Mouse (Mus musculus) heart, adult 2 months (tissue): ENCODE results near the gene Arhgef18.

Experiments used
- CTCF ChIP-seq: fragments of 200-600 bp; IDR thresholded peaks from 2 replicates; pipeline ENCODE4 v1.8.1; 2022; ENCODE audit warnings: antibody characterized with exemption, mild to moderate bottlenecking, moderate library complexity
- EP300 ChIP-seq: fragments of 200-500 bp; IDR thresholded peaks from 2 replicates; pipeline ENCODE4 v1.6.1; 2011; ENCODE audit warnings: low read depth, low read length, control low read depth; ENCODE audit not compliant: insufficient read depth
- POLR2A ChIP-seq: fragments of 200-500 bp; IDR thresholded peaks from 2 replicates; pipeline ENCODE4 v1.6.1; 2011; ENCODE audit warnings: mild to moderate bottlenecking, low read depth, low read length, control low read depth; ENCODE audit not compliant: insufficient read depth

DNA sequence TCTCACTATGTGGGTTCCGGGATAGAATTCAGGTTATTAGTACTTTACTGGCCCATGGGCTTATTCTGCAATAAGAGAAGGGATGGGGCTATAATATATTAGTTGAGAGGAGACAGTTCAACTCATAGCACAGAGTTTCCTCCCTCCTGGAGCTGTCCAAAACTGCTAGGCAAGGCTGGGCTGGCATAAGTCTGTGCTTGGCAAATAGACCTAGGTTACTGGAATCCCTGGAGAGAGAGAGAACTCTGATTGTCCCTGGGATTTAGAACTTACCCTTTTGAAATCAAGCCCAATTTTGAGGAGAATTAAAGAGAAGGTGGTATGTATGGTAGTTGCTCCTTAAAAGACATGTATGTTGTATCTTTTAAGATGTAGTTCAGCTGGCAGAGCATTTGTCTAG is 3.3 kb upstream of the Arhgef18 start:
- TF ChIP-seq CTCF (no peak), POLR2A (no peak), EP300 (no peak)
